17 mouse cellular contexts compared by ENCODE assay signal in the genomic region with DNA sequence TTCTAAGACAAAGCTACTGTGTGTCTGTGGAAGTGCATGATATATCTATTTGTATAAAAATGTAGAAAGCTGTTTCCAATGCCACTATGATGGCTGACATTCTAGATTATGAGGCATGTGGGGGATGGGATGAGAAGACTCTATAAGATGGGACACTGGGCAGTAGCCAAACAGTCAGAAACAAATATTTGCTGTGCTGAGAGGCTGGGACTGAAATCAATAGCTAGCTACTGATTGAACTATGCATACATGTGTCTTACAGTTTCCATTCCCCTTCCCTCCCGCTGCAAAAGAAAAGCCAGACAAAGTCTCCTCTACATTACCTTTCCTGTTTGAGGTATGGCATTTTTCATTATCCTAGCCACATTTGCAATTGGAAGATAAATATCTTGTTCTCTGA.
"Had no signal": no experiment of that assay in that cellular context is flagged by ENCODE, and none has a peak within 500 bp of the region (broad histone marks: within the 10 kb centered on the region; RNA-seq: fewer than 3 reads in every experiment).

No protein-coding gene starts in this region.

- H3K27me3 ChIP-seq: lung, embryonic 15.5 days; megakaryocyte, embryonic 14.5 days; midbrain, embryonic 13.5 days; midbrain, embryonic 15.5 days; neural tube, embryonic 12.5 days; stomach, embryonic 15.5 days had no signal

- H3K4me2 ChIP-seq: lung, embryonic 15.5 days; midbrain, embryonic 11.5 days; midbrain, embryonic 13.5 days; midbrain, embryonic 15.5 days; neural tube, embryonic 12.5 days; stomach, embryonic 15.5 days had no signal

- H3K9ac ChIP-seq: lung, embryonic 15.5 days; midbrain, embryonic 13.5 days; midbrain, embryonic 15.5 days; neural tube, embryonic 12.5 days; stomach, embryonic 15.5 days had no signal

- H3K9me3 ChIP-seq: lung, embryonic 15.5 days; megakaryocyte, embryonic 14.5 days; midbrain, embryonic 13.5 days; midbrain, embryonic 15.5 days; neural tube, embryonic 12.5 days; stomach, embryonic 15.5 days had no signal

- H3K4me1 ChIP-seq: lung, embryonic 15.5 days; stomach, embryonic 15.5 days had no signal

- H3K27ac ChIP-seq: lung, embryonic 15.5 days; macrophage; midbrain, embryonic 13.5 days; midbrain, embryonic 15.5 days; neural tube, embryonic 12.5 days; stomach, embryonic 15.5 days; stomach, postnatal 0 days had no signal

- DNase-seq: lung, adult 2 months; lung, postnatal 14 days; lung, postnatal 36 days; right cerebral cortex, postnatal 14 days; thymus, adult 2 months; thymus, postnatal 25 days; thymus, postnatal 4 days had no signal

- ATAC-seq: lung, postnatal 0 days; midbrain, embryonic 13.5 days; midbrain, embryonic 15.5 days had no signal

- H3K4me3 ChIP-seq: lung, embryonic 15.5 days; megakaryocyte, embryonic 14.5 days; midbrain, embryonic 13.5 days; midbrain, embryonic 15.5 days; neural tube, embryonic 12.5 days; stomach, embryonic 15.5 days had no signal
